Mouse (Mus musculus) embryonic fibroblast, embryonic 13.5 days (primary cell): ENCODE data around the gene Nwd1.

ENCODE experiments used
- CTCF ChIP-seq: IDR thresholded peaks from 2 replicates; pipeline ENCODE4 v1.5.1; 2011; ENCODE audit warnings: mild to moderate bottlenecking, control low read depth, low read length, moderate library complexity, borderline replicate concordance; ENCODE audit not compliant: insufficient read depth
- POLR2A ChIP-seq: IDR thresholded peaks from 2 replicates; pipeline ENCODE4 v1.6.1; 2011; ENCODE audit warnings: low read depth, mild to moderate bottlenecking, control low read depth, low read length, moderate library complexity

DNA sequence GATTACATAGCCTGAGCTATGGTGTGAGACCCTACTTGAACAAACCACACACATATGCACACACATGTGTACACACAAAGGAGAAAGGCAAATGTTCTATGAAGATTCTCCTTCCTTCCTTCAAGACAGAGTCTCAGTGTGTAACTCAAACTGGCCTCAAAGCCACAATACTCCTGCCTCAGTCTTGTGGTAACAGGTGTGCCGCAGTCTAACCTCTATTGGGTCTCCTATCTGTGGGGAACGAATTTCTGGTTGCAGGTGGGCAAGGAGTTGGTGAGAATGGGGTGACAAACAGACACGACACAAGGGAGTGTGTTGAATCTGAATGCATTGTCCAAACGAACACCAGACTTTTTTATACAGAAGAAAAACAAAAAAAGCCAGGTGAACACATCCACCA, 29.9 kb downstream of the Nwd1 start:
- TF ChIP-seq CTCF: no peak
- no peak for TF ChIP-seq POLR2A
